Mouse (Mus musculus): ENCODE measurements around the gene C130050O18Rik. TPM values are rescaled to one million over a fixed set of nuclear protein-coding genes. Genes with fewer than 3 reads are reported as not detected.
"Not testable (repeated sequence)": the region's sequence is repeated elsewhere in the genome, so short reads cannot be mapped to it uniquely, and the experiment has no call there.

The C130050O18Rik gene
- total RNA-seq, 1 experiment from 2014 or later = 3.3 TPM

- ATAC-seq (replicated peaks in 1 of 2; ENCODE audit: insufficient read depth in 1 of 2, low FRiP score in 2 of 2, low TSS enrichment in 1 of 2, low read depth in 1 of 2, poor library complexity in 2 of 2, severe bottlenecking in 2 of 2) = not testable (repeated sequence)
Observed at GRCm38 (mm10) chr5:139390324-139391119, 14.6 kb upstream of the C130050O18Rik start.

DNA sequence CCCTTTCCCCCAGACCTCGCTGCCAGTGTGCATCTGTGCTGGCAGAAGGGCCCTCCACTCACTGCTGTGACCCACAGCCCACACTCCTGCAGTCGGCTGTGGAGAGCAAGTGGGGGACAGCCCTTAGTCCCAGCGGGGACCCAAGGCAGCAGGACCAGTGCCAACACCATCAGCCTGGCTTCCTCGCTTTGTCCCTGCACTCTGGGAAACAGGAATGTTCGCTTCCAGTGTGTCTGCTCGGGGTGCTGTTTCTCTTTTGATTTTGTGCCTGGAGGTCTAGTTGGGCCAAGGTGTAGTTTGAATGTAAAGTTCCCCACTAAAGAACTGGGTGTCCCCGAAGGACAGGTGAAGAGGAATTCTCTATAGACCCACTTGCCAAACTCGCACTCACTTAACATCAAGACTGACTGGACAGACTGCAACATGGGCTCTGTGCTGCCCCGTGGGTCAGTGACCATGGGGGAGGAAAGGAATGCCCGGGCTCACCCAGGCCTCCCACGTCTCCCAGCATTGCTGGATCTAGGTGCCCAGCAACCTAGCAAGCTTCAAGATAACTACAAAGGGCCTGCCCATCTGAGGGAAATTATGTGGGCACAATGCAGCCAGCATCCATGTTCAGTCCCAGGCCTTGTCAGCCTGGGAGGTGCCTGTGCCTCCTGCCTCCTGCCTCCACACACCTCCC lies 13.6 kb upstream of the C130050O18Rik start:
- no peak for ATAC-seq (replicated peaks in 1 of 2; ENCODE audit: insufficient read depth in 1 of 2, low FRiP score in 2 of 2, low TSS enrichment in 1 of 2, low read depth in 1 of 2, poor library complexity in 2 of 2, severe bottlenecking in 2 of 2)

DNA sequence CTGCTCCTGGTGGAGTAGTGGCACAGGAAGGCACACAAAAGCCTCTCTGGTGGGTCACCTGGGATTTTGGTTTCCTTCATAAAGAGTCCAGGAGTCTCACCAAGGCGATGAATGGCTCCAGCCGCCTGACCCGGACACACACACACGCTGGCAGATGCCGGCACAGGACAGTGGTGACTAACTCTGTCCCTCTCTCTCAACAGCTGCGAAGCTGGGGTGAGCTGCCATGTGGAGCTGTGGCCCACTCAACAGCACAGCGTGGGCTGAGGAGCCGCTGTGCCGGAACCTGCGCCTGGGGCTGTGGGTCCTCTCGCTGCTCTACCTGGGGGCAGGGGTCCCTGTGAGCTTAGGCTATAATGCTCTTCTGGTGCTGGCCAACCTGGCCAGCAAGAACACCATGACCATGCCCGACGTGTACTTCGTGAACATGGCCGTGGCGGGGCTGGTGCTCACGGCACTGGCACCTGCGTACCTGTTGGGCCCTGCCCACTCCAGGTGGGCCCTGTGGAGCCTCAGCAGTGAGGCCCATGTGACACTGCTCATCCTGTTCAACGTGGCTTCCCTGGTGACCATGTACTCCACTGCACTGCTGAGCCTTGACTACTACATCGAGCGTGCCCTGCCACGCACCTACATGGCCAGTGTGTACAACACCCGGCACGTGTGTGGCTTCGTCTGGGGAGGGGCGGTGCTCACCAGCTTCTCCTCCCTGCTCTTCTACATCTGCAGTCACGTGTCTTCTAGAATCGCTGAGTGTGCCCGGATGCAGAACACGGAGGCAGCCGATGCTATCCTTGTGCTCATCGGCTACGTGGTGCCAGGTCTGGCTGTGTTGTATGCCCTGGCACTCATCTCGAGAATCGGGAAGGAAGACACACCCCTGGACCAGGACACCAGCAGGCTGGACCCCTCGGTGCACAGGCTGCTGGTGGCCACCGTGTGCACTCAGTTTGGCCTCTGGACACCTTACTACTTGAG lies 12.6 kb upstream of the C130050O18Rik start:
- no peak for ATAC-seq (replicated peaks in 1 of 2; ENCODE audit: insufficient read depth in 1 of 2, low FRiP score in 2 of 2, low TSS enrichment in 1 of 2, low read depth in 1 of 2, poor library complexity in 2 of 2, severe bottlenecking in 2 of 2)

DNA sequence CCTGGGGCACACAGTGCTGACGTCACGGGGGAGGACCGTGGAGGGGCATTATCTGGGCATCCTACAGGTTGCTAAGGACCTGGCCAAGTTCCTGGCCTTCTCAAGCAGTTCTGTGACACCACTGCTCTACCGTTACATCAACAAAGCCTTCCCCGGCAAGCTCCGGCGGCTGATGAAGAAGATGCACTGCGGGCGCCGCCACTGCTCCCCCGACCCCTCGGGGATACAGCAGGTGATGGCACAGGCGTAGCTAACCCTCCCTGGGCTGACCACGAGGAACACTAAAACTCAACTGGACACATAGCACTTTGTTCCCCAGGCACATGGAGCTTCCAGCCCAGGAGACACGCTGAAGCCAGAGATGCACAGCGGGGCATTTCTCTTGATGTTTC lies 11.9 kb upstream of the C130050O18Rik start:
- ATAC-seq (replicated peaks in 1 of 2; ENCODE audit: insufficient read depth in 1 of 2, low FRiP score in 2 of 2, low TSS enrichment in 1 of 2, low read depth in 1 of 2, poor library complexity in 2 of 2, severe bottlenecking in 2 of 2) = no peak

DNA sequence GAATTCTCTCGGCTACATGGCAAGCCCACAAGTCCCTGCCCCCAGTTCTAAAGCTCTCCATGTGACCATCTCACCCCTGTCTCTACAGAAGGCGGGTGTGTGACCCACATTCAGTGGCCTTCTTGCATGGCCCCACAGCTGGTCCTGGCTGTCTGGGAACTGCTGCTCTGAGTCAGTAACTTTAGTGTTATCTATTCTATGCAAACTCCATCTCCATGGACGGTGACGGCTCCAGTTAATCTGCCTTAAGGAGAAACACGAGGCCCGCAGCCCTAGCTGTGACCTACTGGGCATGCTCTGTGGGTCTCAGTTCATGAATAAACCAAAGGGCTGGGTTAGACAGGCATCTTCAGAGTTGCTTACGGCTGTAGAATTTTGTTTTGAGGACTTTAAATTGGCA lies 10.7 kb upstream of the C130050O18Rik start:
- ATAC-seq (replicated peaks in 1 of 2; ENCODE audit: insufficient read depth in 1 of 2, low FRiP score in 2 of 2, low TSS enrichment in 1 of 2, low read depth in 1 of 2, poor library complexity in 2 of 2, severe bottlenecking in 2 of 2) = no peak

DNA sequence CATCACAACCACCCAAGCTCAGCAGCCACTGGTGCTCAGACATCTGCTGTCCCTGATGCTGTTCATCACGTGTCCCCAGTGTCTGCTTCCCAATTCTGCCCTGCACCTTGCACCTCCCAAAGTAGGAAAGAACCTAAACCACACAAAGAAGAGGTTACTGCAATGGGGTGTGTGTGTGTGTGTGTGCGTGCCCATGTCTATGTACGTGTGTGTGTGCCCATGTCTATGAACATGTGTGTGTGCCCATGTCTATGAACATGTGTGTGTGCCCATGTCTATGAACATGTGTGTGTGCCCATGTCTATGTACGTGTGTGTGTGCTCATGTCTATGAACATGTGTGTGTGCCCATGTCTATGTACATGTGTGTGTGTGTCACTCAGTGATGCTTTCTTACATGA lies 9.6 kb upstream of the C130050O18Rik start:
- ATAC-seq (replicated peaks in 1 of 2; ENCODE audit: insufficient read depth in 1 of 2, low FRiP score in 2 of 2, low TSS enrichment in 1 of 2, low read depth in 1 of 2, poor library complexity in 2 of 2, severe bottlenecking in 2 of 2) = no peak

DNA sequence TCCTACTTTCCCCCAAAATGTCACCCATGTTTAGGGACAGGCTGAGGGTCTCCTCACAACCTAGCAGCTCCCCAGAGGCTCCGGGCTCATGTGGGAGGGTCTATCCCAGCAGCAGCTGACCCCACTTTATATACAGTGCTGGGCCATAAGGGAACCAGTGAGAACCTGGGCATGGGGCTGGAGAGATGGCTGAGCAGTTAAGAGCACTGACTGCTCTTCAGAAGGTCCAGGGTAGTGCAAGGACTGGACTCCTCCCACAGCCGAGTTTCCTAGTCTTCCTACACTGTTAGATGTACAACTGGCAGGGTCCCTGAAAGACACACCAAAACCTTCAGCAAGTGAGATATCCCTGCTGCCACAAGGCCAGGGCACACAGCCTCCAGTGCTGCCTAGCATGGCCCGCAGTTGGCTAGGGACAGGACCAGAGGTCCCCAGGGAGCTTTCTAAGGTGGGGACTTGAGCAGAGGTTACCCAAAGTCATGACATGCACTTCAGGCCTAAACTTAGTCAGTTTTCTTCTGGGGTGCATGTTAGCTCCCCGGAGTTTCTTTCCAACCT lies 7.6 kb upstream of the C130050O18Rik start:
- ATAC-seq (replicated peaks in 1 of 2; ENCODE audit: insufficient read depth in 1 of 2, low FRiP score in 2 of 2, low TSS enrichment in 1 of 2, low read depth in 1 of 2, poor library complexity in 2 of 2, severe bottlenecking in 2 of 2) = no peak

DNA sequence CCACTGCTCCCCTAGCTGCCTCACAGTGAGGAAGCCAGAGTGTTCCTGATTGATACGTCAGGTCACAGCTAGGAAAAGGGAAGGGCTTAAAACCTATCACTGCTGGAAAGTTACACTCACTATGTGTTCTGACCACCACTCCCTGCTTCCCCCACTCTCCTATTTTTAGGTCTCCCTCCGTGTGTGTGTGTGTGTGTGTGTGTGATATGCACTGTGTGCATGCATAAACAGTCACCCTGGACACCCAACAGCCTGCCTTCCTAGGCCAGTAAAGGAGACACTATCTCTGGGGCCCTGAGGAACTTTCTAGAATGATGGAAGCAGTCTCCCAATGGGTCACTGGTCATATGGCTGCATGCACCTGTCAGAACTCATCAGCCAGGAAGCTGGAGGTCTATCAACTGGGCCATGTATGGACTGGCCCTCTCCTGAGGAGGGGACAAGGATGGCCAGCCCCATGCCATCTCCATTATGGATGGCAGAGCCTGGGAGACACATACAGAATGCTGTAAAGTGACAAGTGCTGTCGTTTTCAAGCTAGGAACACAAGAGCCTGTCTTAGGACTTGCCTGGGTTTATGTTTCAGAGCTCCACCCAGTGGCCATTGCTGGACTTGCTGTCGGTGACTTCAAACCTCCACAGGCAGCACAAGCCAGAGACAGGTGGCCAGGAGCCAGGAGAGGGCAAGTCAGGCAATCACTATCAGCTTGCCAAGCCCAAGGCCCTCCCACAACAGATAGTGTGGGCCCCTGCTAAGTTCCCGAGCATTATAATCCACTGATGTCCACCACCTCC lies 6.9 kb upstream of the C130050O18Rik start:
- ATAC-seq (replicated peaks in 1 of 2; ENCODE audit: insufficient read depth in 1 of 2, low FRiP score in 2 of 2, low TSS enrichment in 1 of 2, low read depth in 1 of 2, poor library complexity in 2 of 2, severe bottlenecking in 2 of 2) = peak; percentile 57 to 73

DNA sequence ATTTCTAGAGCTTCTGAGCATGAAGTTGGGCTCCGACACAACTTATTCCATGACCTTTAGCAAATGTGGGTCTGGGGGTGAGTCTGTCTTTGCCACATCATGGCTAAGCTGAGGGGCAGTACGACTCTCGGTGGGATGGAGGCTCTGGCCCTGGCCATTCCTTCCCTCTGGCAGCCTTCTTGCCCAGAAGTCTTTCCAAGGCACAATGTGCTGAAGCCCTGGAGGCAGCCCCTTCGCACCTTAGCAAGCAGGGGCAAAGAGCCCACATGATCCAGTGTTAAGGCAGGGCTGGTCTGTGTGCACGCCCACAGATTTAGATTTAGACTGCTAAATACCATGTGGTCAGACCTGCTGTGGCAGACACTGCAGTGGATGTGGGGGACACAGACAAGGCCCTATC lies 6.3 kb upstream of the C130050O18Rik start:
- no peak for ATAC-seq (replicated peaks in 1 of 2; ENCODE audit: insufficient read depth in 1 of 2, low FRiP score in 2 of 2, low TSS enrichment in 1 of 2, low read depth in 1 of 2, poor library complexity in 2 of 2, severe bottlenecking in 2 of 2)

GRCm38 (mm10) chr5:139399991-139400390 lies 5.1 kb upstream of the C130050O18Rik start:
- ATAC-seq (replicated peaks in 1 of 2; ENCODE audit: insufficient read depth in 1 of 2, low FRiP score in 2 of 2, low TSS enrichment in 1 of 2, low read depth in 1 of 2, poor library complexity in 2 of 2, severe bottlenecking in 2 of 2) = no peak

GRCm38 (mm10) chr5:139402106-139402505 lies 3.0 kb upstream of the C130050O18Rik start:
- no peak for ATAC-seq (replicated peaks in 1 of 2; ENCODE audit: insufficient read depth in 1 of 2, low FRiP score in 2 of 2, low TSS enrichment in 1 of 2, low read depth in 1 of 2, poor library complexity in 2 of 2, severe bottlenecking in 2 of 2)

GRCm38 (mm10) chr5:139403692-139404260 lies 1.3 kb upstream of the C130050O18Rik start:
- ATAC-seq (replicated peaks in 1 of 2; ENCODE audit: insufficient read depth in 1 of 2, low FRiP score in 2 of 2, low TSS enrichment in 1 of 2, low read depth in 1 of 2, poor library complexity in 2 of 2, severe bottlenecking in 2 of 2) = peak; percentile 25 to 33

DNA sequence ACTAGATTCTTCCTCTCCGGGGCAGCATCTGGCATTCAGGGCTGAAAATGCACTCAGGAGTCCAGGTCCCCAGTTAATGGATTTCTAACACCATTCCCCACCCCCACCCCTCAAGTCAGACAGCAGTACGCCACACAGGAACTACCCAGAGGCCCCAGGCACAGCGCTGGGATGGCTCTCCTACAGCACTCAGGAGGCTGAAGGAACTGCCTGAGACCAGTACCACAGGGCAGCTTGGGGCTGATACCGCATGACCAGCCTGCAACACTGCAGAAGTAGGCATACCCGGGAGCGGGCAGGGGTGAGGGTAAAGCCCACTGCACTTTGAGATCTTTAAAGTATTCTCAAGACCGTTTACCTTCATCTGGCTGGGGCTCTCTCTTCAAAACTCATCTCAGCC lies 398 bp downstream of the C130050O18Rik start:
- no peak for ATAC-seq (replicated peaks in 1 of 2; ENCODE audit: insufficient read depth in 1 of 2, low FRiP score in 2 of 2, low TSS enrichment in 1 of 2, low read depth in 1 of 2, poor library complexity in 2 of 2, severe bottlenecking in 2 of 2)

DNA sequence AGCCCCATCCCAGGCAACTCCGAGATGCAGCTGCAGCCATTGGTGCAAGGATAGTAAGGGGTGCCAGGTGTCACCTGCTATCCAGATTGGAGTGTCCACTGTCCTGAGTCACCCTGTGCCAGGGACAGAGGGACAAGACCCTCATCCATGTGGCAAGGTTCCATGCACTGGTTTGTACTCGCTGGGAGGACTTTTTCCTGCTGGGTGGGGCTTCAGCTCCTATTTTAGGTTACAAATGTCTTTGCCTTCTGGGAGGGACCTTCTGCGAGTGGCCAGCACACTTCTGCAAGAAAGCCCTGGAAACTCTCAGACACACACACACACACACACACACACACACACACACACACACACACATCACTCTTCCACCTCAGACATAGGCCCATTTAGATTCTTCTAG lies 873 bp downstream of the C130050O18Rik start:
- ATAC-seq (replicated peaks in 1 of 2; ENCODE audit: insufficient read depth in 1 of 2, low FRiP score in 2 of 2, low TSS enrichment in 1 of 2, low read depth in 1 of 2, poor library complexity in 2 of 2, severe bottlenecking in 2 of 2) = no peak

DNA sequence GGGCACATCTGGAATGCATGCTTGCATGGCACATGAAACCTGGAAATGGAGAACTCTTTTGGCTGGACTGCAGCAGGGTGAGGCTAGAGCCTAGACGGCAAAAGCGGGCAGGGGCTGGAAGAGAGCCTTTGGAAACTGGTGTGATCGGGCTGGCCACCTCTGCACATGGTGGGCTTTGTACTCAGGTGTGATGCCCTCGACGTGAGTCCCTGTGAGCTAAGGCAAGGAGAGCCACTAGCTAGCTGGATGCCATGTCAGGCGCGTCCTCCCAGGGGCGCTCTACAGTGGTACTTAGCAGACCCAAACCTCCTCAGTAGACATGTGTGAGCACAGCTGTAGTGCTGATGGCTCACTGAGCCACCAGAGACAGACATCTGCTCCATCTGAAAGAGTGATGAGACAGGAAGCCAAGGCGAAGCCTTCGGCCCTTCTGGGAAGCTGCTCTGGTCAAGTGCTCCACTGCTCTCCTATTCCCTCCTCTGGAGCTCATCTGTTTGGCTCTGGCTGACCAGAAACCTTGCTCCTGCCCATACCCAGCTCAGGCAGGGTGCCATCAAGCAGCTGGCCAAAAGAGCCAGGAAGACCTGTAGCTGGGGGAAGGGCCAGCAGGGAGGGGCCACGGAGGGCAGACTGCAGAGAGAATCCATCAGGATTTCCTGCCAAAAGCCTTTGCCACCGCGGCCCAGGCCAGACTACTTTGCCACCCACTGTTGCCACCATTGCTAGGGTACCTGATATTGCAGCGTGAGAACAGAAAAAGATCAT lies 2.2 kb downstream of the C130050O18Rik start:
- ATAC-seq (replicated peaks in 1 of 2; ENCODE audit: insufficient read depth in 1 of 2, low FRiP score in 2 of 2, low TSS enrichment in 1 of 2, low read depth in 1 of 2, poor library complexity in 2 of 2, severe bottlenecking in 2 of 2) = no peak

DNA sequence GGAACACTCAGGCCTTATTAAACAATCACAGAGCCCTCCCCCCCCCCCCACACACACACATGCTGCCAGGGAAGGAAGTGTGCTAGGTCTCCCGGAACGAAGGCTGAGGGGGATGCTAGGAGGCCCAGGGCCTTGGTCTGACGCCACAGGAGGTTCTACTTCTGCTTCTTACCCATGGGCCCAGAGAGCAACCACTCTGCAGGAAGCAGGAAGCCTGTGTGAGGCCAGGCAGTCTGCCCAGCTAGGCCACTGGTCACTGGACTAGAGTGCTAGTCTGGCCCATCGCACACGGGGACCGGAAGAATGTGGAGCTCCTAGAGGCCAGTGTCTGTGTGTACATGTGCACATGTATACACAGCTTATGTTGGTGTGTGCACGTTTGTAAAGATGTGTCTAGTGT lies 3.4 kb downstream of the C130050O18Rik start:
- ATAC-seq (replicated peaks in 1 of 2; ENCODE audit: insufficient read depth in 1 of 2, low FRiP score in 2 of 2, low TSS enrichment in 1 of 2, low read depth in 1 of 2, poor library complexity in 2 of 2, severe bottlenecking in 2 of 2) = peak; percentile 68 to 69
